Mouse (Mus musculus): Measurements from ENCODE around the gene Sclt1.

GRCm38 (mm10) chr3:41581436-41581835, 160.9 kb downstream of the Sclt1 start:
- TF ChIP-seq CTCF (IDR thresholded peaks at IDR 0.05; ENCODE audit: low read depth, low read length), result no peak
- no peak for TF ChIP-seq POLR2A (IDR thresholded peaks at IDR 0.05; ENCODE audit: borderline replicate concordance, low read depth, low read length)

Measured in bone marrow macrophage, adult 2 months (primary cell).